Mouse (Mus musculus) pancreas, adult 10 weeks (tissue): ENCODE measurements around the gene Olfr726. TPM values are rescaled to one million over a fixed set of nuclear protein-coding genes. Genes with fewer than 3 reads are reported as not detected.

Experiments used
- polyA plus RNA-seq: library from polyadenylated mRNA; stranded (reverse); fragments of 350-450 nt; fragmentation: Illumina TruSeq; extraction: RNeasy Lipid Tissue Mini Kit (QIAGEN cat#74804); gene quantifications from one replicate; pipeline ENCODE4 v1.2.3, GENCODE M21; 2015; ENCODE audit warnings: low read depth, low replicate concordance; ENCODE audit not compliant: insufficient read depth

Gene Olfr726
- not detected for polyA plus RNA-seq

GRCm38 (mm10) chr14:50090853-50091252 is at the start of gene Olfr726:
Gene Olfr726, minus strand, starts transcription at chr14:50090953.

GRCm38 (mm10) chr14:50122886-50123285 is 32.1 kb upstream of the Olfr726 start, which contains the start of gene Olfr727:
Gene Olfr727, plus strand, starts transcription at chr14:50123186.

GRCm38 (mm10) chr14:50040275-50040674 is 50.5 kb downstream of the Olfr726 start, which contains the start of gene Olfr725:
Gene Olfr725, minus strand, starts transcription at chr14:50040375.

Other genes with a start within 250 kb of the Olfr726 start
- gene Olfr722, start 189.0 kb downstream of the Olfr726 start, polyA plus RNA-seq, result not detected
- gene Olfr723, start 159.2 kb downstream of the Olfr726 start, polyA plus RNA-seq, result not detected
- gene Olfr724, start 127.7 kb downstream of the Olfr726 start, polyA plus RNA-seq, result not detected
- gene Olfr725, start 50.6 kb downstream of the Olfr726 start, polyA plus RNA-seq, result not detected
- not detected for gene Olfr727, start 32.2 kb upstream of the Olfr726 start, polyA plus RNA-seq
- not detected for gene Olfr728, start 51.7 kb upstream of the Olfr726 start, polyA plus RNA-seq
- not detected for gene Olfr729, start 62.0 kb upstream of the Olfr726 start, polyA plus RNA-seq
- not detected for gene Olfr730, start 97.2 kb upstream of the Olfr726 start, polyA plus RNA-seq
- not detected for gene Olfr731, start 150.9 kb upstream of the Olfr726 start, polyA plus RNA-seq
- not detected for gene Olfr732, start 193.3 kb upstream of the Olfr726 start, polyA plus RNA-seq
- not detected for gene Olfr733, start 210.6 kb upstream of the Olfr726 start, polyA plus RNA-seq
- gene Olfr734, start 235.8 kb upstream of the Olfr726 start, polyA plus RNA-seq, result not detected